Mouse (Mus musculus) limb, embryonic 10.5 days (tissue): ENCODE data around the gene Nr1h3. TPM values are rescaled to one million over a fixed set of nuclear protein-coding genes. Genes with fewer than 3 reads are reported as not detected.

ENCODE experiments used
- DNase-seq: peaks from one replicate; pipeline ENCODE4 v3.0.0-alpha.2; 2017; ENCODE audit warnings: low spot score
- H3K27ac ChIP-seq: fragments of 300-500 bp; sonication (generic); 2 replicates; pipeline ENCODE4 v1.5.1; 2016; ENCODE audit warnings: mild to moderate bottlenecking
- H3K27me3 ChIP-seq: fragments of 300-500 bp; sonication (generic); 2 replicates; pipeline ENCODE4 v1.6.1; 2016; ENCODE audit warnings: low read depth, mild to moderate bottlenecking; ENCODE audit not compliant: poor library complexity, severe bottlenecking
- H3K36me3 ChIP-seq: fragments of 300-500 bp; sonication (generic); 2 replicates; pipeline ENCODE4 v1.6.1; 2016; ENCODE audit warnings: mild to moderate bottlenecking, moderate library complexity
- H3K4me1 ChIP-seq: fragments of 300-500 bp; sonication (generic); 2 replicates; pipeline ENCODE4 v1.6.1; 2016
- H3K4me3 ChIP-seq: fragments of 300-500 bp; sonication (generic); 2 replicates; pipeline ENCODE4 v1.5.1; 2016; ENCODE audit warnings: mild to moderate bottlenecking, moderate library complexity
- H3K9me3 ChIP-seq: fragments of 300-500 bp; sonication (generic); replicated peaks from 2 replicates; pipeline ENCODE4 v1.6.1; 2016; ENCODE audit warnings: mild to moderate bottlenecking
- WGBS: fragments of 180-500 bp; shearing (Covaris S2); methylation state at CpG from one replicate; pipeline ENCODE4 v1.1.7; 2016; 5-methylcytosine and 5-hydroxymethylcytosine counted together
- polyA plus RNA-seq: library from polyadenylated mRNA; unstranded; fragments of >200 nt; fragmentation: Nextera tagmentation; extraction: Ambion mirVana; gene quantifications from 2 replicates; pipeline ENCODE4 v1.2.1, GENCODE M21; 2016

Gene Nr1h3
- polyA plus RNA-seq, 1 experiment from 2014 or later = 1.7 TPM

GRCm38 (mm10) chr2:91182016-91182404, 20.6 kb downstream of the Nr1h3 start:
- peaks cover 15% of the 10 kb centered on the region for H3K27me3 ChIP-seq
- WGBS = 15% methylated on average over 8 of the region's 8 CpGs
- H3K4me3 ChIP-seq = peak overlapping the region; percentile 82
- H3K36me3 ChIP-seq = peaks cover 3% of the 10 kb centered on the region; the same call in 1 of the 2 replicates
- H3K9me3 ChIP-seq = no peaks in the 10 kb centered on the region
- no peak overlapping the region for H3K27ac ChIP-seq
- H3K4me1 ChIP-seq = peaks cover 21% of the 10 kb centered on the region
- no peak for DNase-seq

DNA sequence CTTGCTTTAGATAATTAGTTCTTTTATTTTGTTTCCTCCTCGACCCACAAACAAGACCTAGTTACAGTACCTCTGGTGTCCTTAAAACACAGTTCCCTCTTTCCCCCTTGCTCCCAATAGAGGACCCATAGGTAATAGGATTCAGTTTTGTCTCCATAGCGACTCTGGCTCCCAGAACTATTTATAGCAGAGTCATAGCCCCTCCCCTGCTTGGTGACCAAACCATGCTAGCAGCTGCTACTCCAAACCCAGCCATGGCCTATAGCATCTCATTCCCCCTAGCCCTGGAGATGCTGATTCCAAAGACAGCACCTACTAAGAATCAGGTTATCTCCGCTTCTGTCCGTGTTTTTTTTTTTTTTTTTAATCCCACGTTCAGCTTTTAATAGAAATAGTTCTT, 21.9 kb downstream of the Nr1h3 start:
- peaks cover 15% of the 10 kb centered on the region for H3K27me3 ChIP-seq
- peaks cover 21% of the 10 kb centered on the region for H3K4me1 ChIP-seq
- H3K27ac ChIP-seq = no peak overlapping the region
- DNase-seq = no peak
- peaks cover 3% of the 10 kb centered on the region; the same call in 1 of the 2 replicates for H3K36me3 ChIP-seq
- no peaks in the 10 kb centered on the region for H3K9me3 ChIP-seq
- 80% methylated on average over 5 of the region's 5 CpGs for WGBS
- H3K4me3 ChIP-seq = no peak overlapping the region

- DNase-seq = no peak
- Histone ChIP-seq H3K27ac (no peak overlapping the region), H3K4me3 (no peak overlapping the region), H3K27me3 (peaks cover 15% of the 10 kb centered on the region), H3K9me3 (no peaks in the 10 kb centered on the region), H3K4me1 (peaks cover 21% of the 10 kb centered on the region), H3K36me3 (peaks cover 3% of the 10 kb centered on the region; the same call in 1 of the 2 replicates)
- 45% methylated on average over 4 of the region's 4 CpGs for WGBS
Measured at GRCm38 (mm10) chr2:91179825-91180224, 22.8 kb downstream of the Nr1h3 start.

GRCm38 (mm10) chr2:91176234-91176633, 26.4 kb downstream of the Nr1h3 start:
- Histone ChIP-seq H3K9me3 (no peaks in the 10 kb centered on the region), H3K4me3 (no peak overlapping the region), H3K27ac (no peak overlapping the region), H3K4me1 (no peaks in the 10 kb centered on the region), H3K27me3 (peaks cover 6% of the 10 kb centered on the region; the same call in 1 of the 2 replicates), H3K36me3 (peaks cover 9% of the 10 kb centered on the region)
- no peak for DNase-seq
- WGBS = 78% methylated on average over 6 of the region's 6 CpGs

- Histone ChIP-seq H3K4me3 (no peak overlapping the region), H3K36me3 (peaks cover 9% of the 10 kb centered on the region), H3K4me1 (no peaks in the 10 kb centered on the region), H3K9me3 (no peaks in the 10 kb centered on the region), H3K27ac (no peak overlapping the region), H3K27me3 (no peaks in the 10 kb centered on the region)
- 89% methylated on average over 4 of the region's 4 CpGs for WGBS
- no peak for DNase-seq
Measured at GRCm38 (mm10) chr2:91175490-91175889, 27.1 kb downstream of the Nr1h3 start.

- Histone ChIP-seq H3K36me3 (peaks cover 32% of the 10 kb centered on the region), H3K4me1 (no peaks in the 10 kb centered on the region), H3K27ac (no peak overlapping the region), H3K9me3 (no peaks in the 10 kb centered on the region), H3K27me3 (no peaks in the 10 kb centered on the region), H3K4me3 (no peak overlapping the region)
- no peak for DNase-seq
- 88% methylated on average over 25 of the region's 25 CpGs for WGBS
Measured at GRCm38 (mm10) chr2:91169587-91170322, 32.9 kb downstream of the Nr1h3 start.

- no peak for DNase-seq
- Histone ChIP-seq H3K36me3 (peaks cover 32% of the 10 kb centered on the region), H3K27ac (no peak overlapping the region), H3K27me3 (no peaks in the 10 kb centered on the region), H3K4me1 (no peaks in the 10 kb centered on the region), H3K9me3 (no peaks in the 10 kb centered on the region), H3K4me3 (no peak overlapping the region)
- 67% methylated on average over 4 of the region's 4 CpGs for WGBS
Measured at GRCm38 (mm10) chr2:91167629-91168028, 35.0 kb downstream of the Nr1h3 start.

DNA sequence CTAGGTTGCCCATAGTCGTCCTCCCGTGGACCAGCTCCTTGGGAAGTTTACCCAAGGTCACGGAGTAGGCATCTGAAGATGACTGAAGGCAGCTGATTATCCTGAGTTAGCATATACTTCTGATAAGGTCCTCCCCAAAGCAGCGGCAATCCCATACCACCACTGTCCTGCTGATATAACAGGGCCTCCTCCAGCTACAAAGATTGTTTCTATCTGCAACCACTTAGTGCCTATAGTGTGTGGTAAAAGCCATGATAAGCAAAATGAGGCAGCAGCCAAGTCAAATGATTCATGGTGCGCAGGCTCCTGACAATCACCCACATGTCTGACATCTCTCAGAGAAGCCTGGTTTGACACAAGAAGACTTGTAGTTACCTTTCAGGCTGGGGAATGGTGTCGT, 37.6 kb downstream of the Nr1h3 start:
- Histone ChIP-seq H3K36me3 (peaks cover 40% of the 10 kb centered on the region), H3K9me3 (no peaks in the 10 kb centered on the region), H3K4me3 (no peak overlapping the region), H3K27ac (no peak overlapping the region), H3K27me3 (no peaks in the 10 kb centered on the region), H3K4me1 (no peaks in the 10 kb centered on the region)
- DNase-seq = no peak
- WGBS = 93% methylated on average over 6 of the region's 6 CpGs

GRCm38 (mm10) chr2:91163532-91163931, 39.1 kb downstream of the Nr1h3 start:
- Histone ChIP-seq H3K4me1 (no peaks in the 10 kb centered on the region), H3K9me3 (no peaks in the 10 kb centered on the region), H3K36me3 (peaks cover 39% of the 10 kb centered on the region), H3K4me3 (no peak overlapping the region), H3K27ac (no peak overlapping the region), H3K27me3 (no peaks in the 10 kb centered on the region)
- no peak for DNase-seq
- 82% methylated on average over 5 of the region's 5 CpGs for WGBS

GRCm38 (mm10) chr2:91162952-91163351, 39.7 kb downstream of the Nr1h3 start:
- WGBS = 77% methylated on average over 4 of the region's 4 CpGs

GRCm38 (mm10) chr2:91160591-91160990, 42.0 kb downstream of the Nr1h3 start:
- H3K36me3 ChIP-seq = peaks cover 29% of the 10 kb centered on the region
- no peak overlapping the region for H3K4me3 ChIP-seq
- H3K4me1 ChIP-seq = no peaks in the 10 kb centered on the region
- no peak for DNase-seq
- H3K27ac ChIP-seq = no peak overlapping the region
- no peaks in the 10 kb centered on the region for H3K27me3 ChIP-seq
- 92% methylated on average over 6 of the region's 6 CpGs for WGBS
- no peaks in the 10 kb centered on the region for H3K9me3 ChIP-seq

More at GRCm38 (mm10) chr2:91162952-91163351, 39.7 kb downstream of the Nr1h3 start:
- DNase-seq = no peak
- H3K36me3 ChIP-seq = peaks cover 39% of the 10 kb centered on the region
- H3K4me3 ChIP-seq = no peak overlapping the region
- H3K27ac ChIP-seq = no peak overlapping the region
- no peaks in the 10 kb centered on the region for H3K27me3 ChIP-seq
- no peaks in the 10 kb centered on the region for H3K4me1 ChIP-seq
- no peaks in the 10 kb centered on the region for H3K9me3 ChIP-seq

DNA sequence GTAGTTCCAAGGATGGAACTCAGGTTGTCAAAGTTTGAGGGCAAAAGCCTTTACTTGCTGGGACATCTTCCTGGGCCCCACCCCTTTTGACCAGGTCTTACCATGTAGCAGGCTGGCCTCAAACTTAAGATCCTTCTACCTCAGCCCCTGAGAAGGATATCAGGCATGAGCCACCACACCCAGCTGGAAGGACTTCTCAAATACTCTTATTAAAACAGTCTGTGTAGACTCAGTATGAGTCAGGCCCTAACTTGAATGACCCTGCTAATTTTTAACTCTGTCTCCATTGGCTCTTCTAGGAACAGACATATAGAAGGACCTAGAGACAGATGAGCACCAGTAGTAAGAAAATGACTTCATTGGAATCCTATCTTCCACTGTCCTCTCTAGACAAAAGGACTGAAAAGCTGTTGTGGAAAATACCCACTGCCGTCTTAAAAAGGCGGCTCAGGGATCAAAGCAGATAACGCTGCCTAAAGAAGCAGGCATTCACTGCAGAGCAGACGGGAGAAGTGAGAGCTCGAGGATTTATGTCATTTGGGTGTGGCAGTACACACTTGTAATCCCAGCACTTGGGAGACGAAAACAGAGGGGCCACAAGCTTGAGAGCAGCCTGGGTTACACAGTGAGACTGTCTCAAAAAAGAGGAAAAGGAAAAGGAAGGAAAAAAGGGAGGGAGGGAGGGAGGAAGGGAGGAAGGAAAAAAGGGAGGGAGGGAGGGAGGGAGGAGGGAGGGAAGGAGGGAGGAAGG, 45.5 kb downstream of the Nr1h3 start:
- no peak overlapping the region for H3K4me3 ChIP-seq
- H3K27ac ChIP-seq = no peak overlapping the region
- no peaks in the 10 kb centered on the region for H3K9me3 ChIP-seq
- DNase-seq = no peak
- no peaks in the 10 kb centered on the region for H3K27me3 ChIP-seq
- WGBS = 23% methylated on average over 6 of the region's 6 CpGs
- no peaks in the 10 kb centered on the region for H3K4me1 ChIP-seq
- peaks cover 27% of the 10 kb centered on the region for H3K36me3 ChIP-seq

GRCm38 (mm10) chr2:91154091-91154490, 48.5 kb downstream of the Nr1h3 start:
- no peak for DNase-seq
- Histone ChIP-seq H3K9me3 (no peaks in the 10 kb centered on the region), H3K27me3 (no peaks in the 10 kb centered on the region), H3K27ac (no peak overlapping the region), H3K4me3 (no peak overlapping the region), H3K36me3 (peaks cover 19% of the 10 kb centered on the region), H3K4me1 (no peaks in the 10 kb centered on the region)
- WGBS = 95% methylated on average over 3 of the region's 3 CpGs
